Mouse (Mus musculus): ENCODE measurements around the gene Gm10197. TPM values are rescaled to one million over a fixed set of nuclear protein-coding genes. Genes with fewer than 3 reads are reported as not detected.

The Gm10197 gene
- polyA plus RNA-seq, 1 experiment: not detected

DNA sequence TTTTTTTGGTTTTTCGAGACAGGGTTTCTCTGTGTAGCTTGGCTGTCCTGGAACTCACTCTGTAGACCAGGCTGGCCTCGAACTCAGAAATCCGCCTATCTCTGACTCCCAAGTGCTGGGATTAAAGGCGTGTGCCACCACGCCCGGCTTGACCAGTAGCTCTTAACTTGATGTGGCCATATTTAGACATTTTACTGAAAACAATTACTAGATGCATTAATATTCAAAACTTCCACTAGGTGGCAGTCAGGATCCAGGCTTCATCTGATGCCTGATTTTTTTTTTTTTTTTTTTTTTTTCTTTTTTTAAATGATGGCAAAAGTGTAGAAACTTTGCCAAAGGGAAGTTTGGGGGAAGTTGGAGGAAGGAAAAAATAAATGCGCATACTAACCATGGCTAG lies 23.0 kb upstream of the Gm10197 start:
- TF ChIP-seq SRF (IDR thresholded peaks at IDR 0.05; ENCODE audit: control insufficient read depth, insufficient read length, low read depth) (peak; percentile 56), TCF3 (IDR thresholded peaks at IDR 0.05; ENCODE audit: insufficient read length, low read depth) (no peak), POLR2A (IDR thresholded peaks at IDR 0.05; ENCODE audit: insufficient read length, low read depth) (no peak), POLR2AphosphoS2 (IDR thresholded peaks at IDR 0.05; ENCODE audit: insufficient read length, low read depth) (no peak)
- Histone ChIP-seq H3ac (ENCODE audit: control insufficient read depth, insufficient read length) (no peak overlapping the region), H3K4me3 (no peak overlapping the region), H3K36me3 (ENCODE audit: control insufficient read depth, insufficient read depth) (no peaks in the 10 kb centered on the region), H3K79me2 (ENCODE audit: control insufficient read depth, insufficient read depth) (peaks cover 15% of the 10 kb centered on the region), H3K4me2 (ENCODE audit: low read depth) (no peak overlapping the region), H3K27me3 (ENCODE audit: control insufficient read depth, insufficient read depth, insufficient read length) (no peaks in the 10 kb centered on the region)

DNA sequence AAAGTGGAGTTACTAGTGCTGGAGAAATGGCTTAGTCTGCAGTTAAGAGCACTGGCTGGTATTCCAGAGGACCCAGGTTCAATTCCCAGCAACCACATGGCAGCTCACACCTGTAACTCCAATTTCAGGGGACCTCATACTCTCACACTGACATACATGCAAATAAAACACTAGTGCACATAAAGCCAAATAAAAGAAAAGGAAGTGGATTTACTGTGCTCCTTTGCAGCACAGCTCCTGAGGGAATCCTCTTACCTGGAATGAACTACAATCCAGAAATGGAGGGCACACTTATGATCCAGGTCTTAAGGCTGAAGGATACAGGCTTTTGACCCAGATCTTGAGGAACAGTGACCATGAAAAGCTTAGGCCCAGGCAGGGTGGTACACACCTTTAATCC lies 22.1 kb upstream of the Gm10197 start:
- Histone ChIP-seq H3K36me3 (ENCODE audit: control insufficient read depth, insufficient read depth) (peaks cover 4% of the 10 kb centered on the region), H3K79me2 (ENCODE audit: control insufficient read depth, insufficient read depth) (peaks cover 24% of the 10 kb centered on the region), H3K27me3 (ENCODE audit: control insufficient read depth, insufficient read depth, insufficient read length) (no peaks in the 10 kb centered on the region), H3K4me2 (ENCODE audit: low read depth) (no peak overlapping the region), H3K4me3 (no peak overlapping the region), H3ac (ENCODE audit: control insufficient read depth, insufficient read length) (no peak overlapping the region)
- TF ChIP-seq E2F4 (IDR thresholded peaks at IDR 0.05; ENCODE audit: insufficient read depth) (no peak), REST (IDR thresholded peaks at IDR 0.05; ENCODE audit: insufficient read depth, insufficient read length) (no peak), USF1 (IDR thresholded peaks at IDR 0.05; ENCODE audit: low read depth) (no peak), MYOD1 (IDR thresholded peaks at IDR 0.05; ENCODE audit: control insufficient read depth in 1 of 3, insufficient read length in 2 of 3, low read depth in 2 of 3) (no peak), POLR2A (IDR thresholded peaks at IDR 0.05; ENCODE audit: insufficient read length, low read depth) (no peak), TCF3 (IDR thresholded peaks at IDR 0.05; ENCODE audit: insufficient read length, low read depth) (no peak), TCF12 (IDR thresholded peaks at IDR 0.05; ENCODE audit: insufficient read depth, poor library complexity, severe bottlenecking) (no peak), SRF (IDR thresholded peaks at IDR 0.05; ENCODE audit: control insufficient read depth, insufficient read length, low read depth) (no peak), POLR2AphosphoS2 (IDR thresholded peaks at IDR 0.05; ENCODE audit: insufficient read length, low read depth) (no peak), MYOG (IDR thresholded peaks at IDR 0.05; ENCODE audit: control insufficient read depth in 1 of 3, insufficient read depth in 1 of 3, insufficient read length in 2 of 3, low read depth in 2 of 3) (no peak), CEBPB (IDR thresholded peaks at IDR 0.05; ENCODE audit: insufficient read depth, poor library complexity, severe bottlenecking) (no peak), MAX (IDR thresholded peaks at IDR 0.05; ENCODE audit: low read depth) (no peak)

- no peaks in the 10 kb centered on the region for H3K27me3 ChIP-seq (ENCODE audit: control insufficient read depth, insufficient read depth, insufficient read length)
- H3K4me3 ChIP-seq: no peak overlapping the region
- H3ac ChIP-seq (ENCODE audit: control insufficient read depth, insufficient read length): no peak overlapping the region
- no peak overlapping the region for H3K4me2 ChIP-seq (ENCODE audit: low read depth)
- no peak for TF ChIP-seq CEBPB (IDR thresholded peaks at IDR 0.05; ENCODE audit: insufficient read depth, poor library complexity, severe bottlenecking)
- no peak for TF ChIP-seq POLR2A (IDR thresholded peaks at IDR 0.05; ENCODE audit: insufficient read length, low read depth)
- TF ChIP-seq REST (IDR thresholded peaks at IDR 0.05; ENCODE audit: insufficient read depth, insufficient read length): no peak
- no peak for TF ChIP-seq SRF (IDR thresholded peaks at IDR 0.05; ENCODE audit: control insufficient read depth, insufficient read length, low read depth)
- TF ChIP-seq E2F4 (IDR thresholded peaks at IDR 0.05; ENCODE audit: insufficient read depth): no peak
- TF ChIP-seq TCF12 (IDR thresholded peaks at IDR 0.05; ENCODE audit: insufficient read depth, poor library complexity, severe bottlenecking): no peak
- TF ChIP-seq USF1 (IDR thresholded peaks at IDR 0.05; ENCODE audit: low read depth): no peak
- no peak for TF ChIP-seq MYOD1 (IDR thresholded peaks at IDR 0.05; ENCODE audit: control insufficient read depth in 1 of 3, insufficient read length in 2 of 3, low read depth in 2 of 3)
- TF ChIP-seq TCF3 (IDR thresholded peaks at IDR 0.05; ENCODE audit: insufficient read length, low read depth): no peak
- TF ChIP-seq POLR2AphosphoS2 (IDR thresholded peaks at IDR 0.05; ENCODE audit: insufficient read length, low read depth): no peak
- no peak for TF ChIP-seq MYOG (IDR thresholded peaks at IDR 0.05; ENCODE audit: control insufficient read depth in 1 of 3, insufficient read depth in 1 of 3, insufficient read length in 2 of 3, low read depth in 2 of 3)
- TF ChIP-seq MAX (IDR thresholded peaks at IDR 0.05; ENCODE audit: low read depth): no peak
- peaks cover 12% of the 10 kb centered on the region for H3K36me3 ChIP-seq (ENCODE audit: control insufficient read depth, insufficient read depth)
- H3K79me2 ChIP-seq (ENCODE audit: control insufficient read depth, insufficient read depth): peaks cover 32% of the 10 kb centered on the region
Observed at GRCm38 (mm10) chr19:53392781-53393343, 21.3 kb upstream of the Gm10197 start.

DNA sequence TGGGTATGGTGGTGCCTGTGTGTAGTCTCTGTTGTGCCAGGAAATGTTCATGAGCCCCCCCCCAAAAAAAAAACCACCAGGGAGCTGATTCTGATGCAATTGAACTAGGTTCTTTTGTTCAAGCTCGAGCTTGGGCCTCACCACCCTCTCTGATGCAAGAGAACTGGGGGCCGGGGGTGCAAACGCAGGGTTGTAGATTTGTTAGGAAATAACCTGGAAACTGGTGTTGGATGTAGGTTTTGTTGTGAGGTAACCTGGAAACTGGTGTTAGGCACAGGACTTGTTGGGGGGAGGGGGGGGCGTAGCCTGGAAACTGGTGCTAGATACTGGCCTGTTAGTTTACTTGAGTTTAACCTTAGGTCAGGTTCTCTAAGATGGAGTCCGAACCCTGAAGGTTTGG lies 20.2 kb upstream of the Gm10197 start:
- Histone ChIP-seq H3K79me2 (ENCODE audit: control insufficient read depth, insufficient read depth) (peaks cover 42% of the 10 kb centered on the region), H3ac (ENCODE audit: control insufficient read depth, insufficient read length) (no peak overlapping the region), H3K27me3 (ENCODE audit: control insufficient read depth, insufficient read depth, insufficient read length) (no peaks in the 10 kb centered on the region), H3K36me3 (ENCODE audit: control insufficient read depth, insufficient read depth) (peaks cover 23% of the 10 kb centered on the region), H3K4me3 (peak overlapping the region; percentile 51), H3K4me2 (ENCODE audit: low read depth) (peak overlapping the region; percentile 92)
- TF ChIP-seq E2F4 (IDR thresholded peaks at IDR 0.05; ENCODE audit: insufficient read depth) (no peak), TCF3 (IDR thresholded peaks at IDR 0.05; ENCODE audit: insufficient read length, low read depth) (no peak), MYOG (IDR thresholded peaks at IDR 0.05; ENCODE audit: control insufficient read depth in 1 of 3, insufficient read depth in 1 of 3, insufficient read length in 2 of 3, low read depth in 2 of 3) (no peak), MAX (IDR thresholded peaks at IDR 0.05; ENCODE audit: low read depth) (no peak), SRF (IDR thresholded peaks at IDR 0.05; ENCODE audit: control insufficient read depth, insufficient read length, low read depth) (no peak), TCF12 (IDR thresholded peaks at IDR 0.05; ENCODE audit: insufficient read depth, poor library complexity, severe bottlenecking) (no peak), MYOD1 (IDR thresholded peaks at IDR 0.05; ENCODE audit: control insufficient read depth in 1 of 3, insufficient read length in 2 of 3, low read depth in 2 of 3) (no peak), POLR2AphosphoS2 (IDR thresholded peaks at IDR 0.05; ENCODE audit: insufficient read length, low read depth) (no peak), REST (IDR thresholded peaks at IDR 0.05; ENCODE audit: insufficient read depth, insufficient read length) (no peak), POLR2A (IDR thresholded peaks at IDR 0.05; ENCODE audit: insufficient read length, low read depth) (no peak), CEBPB (IDR thresholded peaks at IDR 0.05; ENCODE audit: insufficient read depth, poor library complexity, severe bottlenecking) (no peak), USF1 (IDR thresholded peaks at IDR 0.05; ENCODE audit: low read depth) (no peak)
